Mouse (Mus musculus): ENCODE measurements at regions not wholly inside any gene's neighbourhood (a gene's known extent, or its start where the extent isn't known, plus 50 kb on each side); places are given as distances from the start of the nearest gene placed in this dataset.
A peak's percentile ranks its signal among the peaks of the same experiment; 100 is the strongest.

- no peak for DNase-seq
Observed at GRCm38 (mm10) chr3:41857446-41857845, 115.0 kb downstream of the D3Ertd751e start.

- DNase-seq: no peak
Observed at GRCm38 (mm10) chr3:41862674-41863073, 120.3 kb downstream of the D3Ertd751e start.

GRCm38 (mm10) chr3:41908952-41909351 lies 166.5 kb downstream of the D3Ertd751e start:
- no peak for DNase-seq

- no peak for DNase-seq
Observed at GRCm38 (mm10) chr3:41913190-41913589, 170.8 kb downstream of the D3Ertd751e start.

GRCm38 (mm10) chr3:41939843-41940242 lies 197.4 kb downstream of the D3Ertd751e start:
- no peak for DNase-seq

GRCm38 (mm10) chr3:41942964-41943363 lies 200.6 kb downstream of the D3Ertd751e start:
- DNase-seq: peak in 1 of 2 experiments; percentile 3

GRCm38 (mm10) chr3:41949404-41949803 lies 207.0 kb downstream of the D3Ertd751e start:
- no peak for DNase-seq

GRCm38 (mm10) chr3:41957385-41957784 lies 215.0 kb downstream of the D3Ertd751e start:
- no peak for DNase-seq

GRCm38 (mm10) chr3:41960209-41960608 lies 217.8 kb downstream of the D3Ertd751e start:
- DNase-seq: no peak

- DNase-seq: no peak
Observed at GRCm38 (mm10) chr3:41962923-41963322, 220.5 kb downstream of the D3Ertd751e start.

GRCm38 (mm10) chr3:42006672-42007265 lies 264.4 kb downstream of the D3Ertd751e start:
- DNase-seq: no peak

- no peak for DNase-seq
Observed at GRCm38 (mm10) chr3:42023187-42023586, 280.8 kb downstream of the D3Ertd751e start.

GRCm38 (mm10) chr3:42039632-42040031 lies 297.2 kb downstream of the D3Ertd751e start:
- DNase-seq: no peak

- DNase-seq: no peak
Observed at GRCm38 (mm10) chr3:42040270-42040812, 297.9 kb downstream of the D3Ertd751e start.

- no peak for DNase-seq
Observed at GRCm38 (mm10) chr3:42040959-42041358, 298.5 kb downstream of the D3Ertd751e start.

- no peak for DNase-seq
Observed at GRCm38 (mm10) chr3:42057286-42057868, 315.0 kb downstream of the D3Ertd751e start.

- DNase-seq: no peak
Observed at GRCm38 (mm10) chr3:42065093-42065935, 322.9 kb downstream of the D3Ertd751e start.

- no peak for DNase-seq
Observed at GRCm38 (mm10) chr3:42065962-42066361, 323.6 kb downstream of the D3Ertd751e start.

- no peak for DNase-seq
Observed at GRCm38 (mm10) chr3:42067036-42067435, 324.6 kb downstream of the D3Ertd751e start.

GRCm38 (mm10) chr3:42074532-42075287 lies 332.3 kb downstream of the D3Ertd751e start:
- DNase-seq: peak; percentile 3 to 20

- peak; percentile 22 to 25 for DNase-seq
Observed at GRCm38 (mm10) chr3:42110976-42111847, 368.8 kb downstream of the D3Ertd751e start.

All from adrenal gland, postnatal 36 days (tissue).